Mouse (Mus musculus): ENCODE results near the gene Slc46a2.

- TF ChIP-seq GATA1 (IDR thresholded peaks at IDR 0.05; ENCODE audit: low read length) (no peak), TAL1 (IDR thresholded peaks at IDR 0.05; ENCODE audit: low read length) (no peak)
These were observed 16.3 kb downstream of the Slc46a2 start for GRCm38 (mm10) chr4:59898521-59898919.

Data from erythroblast, embryonic 14.5 days (primary cell).